Mouse (Mus musculus): ENCODE results near the gene Nkain2.

DNA sequence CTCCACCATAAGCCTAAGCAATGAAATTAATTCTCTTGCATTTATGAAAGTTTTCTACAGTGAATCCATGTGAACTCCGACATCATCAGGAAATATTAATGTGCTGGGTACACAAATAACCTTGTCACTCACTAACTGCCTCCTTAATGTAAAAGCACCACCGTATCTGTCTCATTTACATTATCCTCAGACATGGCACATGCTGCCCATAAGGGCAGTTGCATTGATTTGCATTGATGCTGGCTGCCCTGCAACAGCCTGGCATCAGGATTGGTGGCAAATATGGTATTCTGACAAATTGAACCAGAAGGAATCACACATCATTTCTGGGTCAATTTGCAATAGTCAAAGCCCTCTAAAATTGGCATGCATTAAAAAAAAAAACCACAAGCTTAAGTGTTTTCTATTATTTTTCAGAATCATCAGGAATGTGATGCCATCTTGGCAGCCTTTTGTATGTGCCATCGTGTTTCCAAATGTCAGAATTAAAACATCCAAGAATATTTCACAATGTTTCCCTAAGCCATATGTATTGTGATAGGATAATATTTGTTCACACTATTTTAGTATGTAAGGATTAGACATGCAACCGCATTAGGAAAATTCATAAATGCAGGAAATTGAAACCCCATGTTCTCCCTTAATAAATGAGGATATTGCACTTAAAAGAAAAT lies 74.9 kb downstream of the Nkain2 start:
- TF ChIP-seq CTCF (IDR thresholded peaks at IDR 0.05; ENCODE audit: low read depth), result no peak
- no peak for TF ChIP-seq EP300 (IDR thresholded peaks at IDR 0.05; ENCODE audit: low read depth)

Measured in liver, postnatal 0 days (tissue).